Mouse (Mus musculus): ENCODE measurements around the gene Olfr1453. TPM values are rescaled to one million over a fixed set of nuclear protein-coding genes. Genes with fewer than 3 reads are reported as not detected.
"Not testable (repeated sequence)": the region's sequence is repeated elsewhere in the genome, so short reads cannot be mapped to it uniquely, and the experiment has no call there.

The Olfr1453 gene
- total RNA-seq (2021) (not detected), polyA plus RNA-seq (2012; rRNA removed) (not detected in 2 replicates)
- long read RNA-seq = 0 reads

DNA sequence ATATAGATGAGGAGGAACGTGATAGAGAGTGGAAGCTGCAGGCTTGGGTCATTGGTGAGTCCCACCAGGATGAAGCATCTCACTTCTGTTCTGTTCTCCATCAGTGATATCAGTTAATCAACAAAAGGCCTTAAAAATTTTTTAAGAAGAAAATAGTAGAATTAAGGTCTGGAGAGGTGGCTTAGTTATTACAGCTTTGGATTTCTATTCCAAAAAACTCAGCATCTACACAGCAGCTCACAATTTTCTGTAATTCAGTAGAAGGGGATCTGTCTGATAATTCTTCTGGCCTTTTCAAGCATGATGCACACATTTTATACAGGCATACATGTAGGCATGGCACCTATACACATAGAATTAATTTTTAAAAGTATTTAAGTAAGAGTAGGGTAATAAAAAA lies at the start of gene Olfr1453:
Gene Olfr1453, minus strand, starts transcription at position 101 of the 400 bp plus-strand sequence.
- WGBS = 41% methylated on average over 1 of the region's 1 CpGs
- no peaks in the 10 kb centered on the region for H3K4me1 ChIP-seq (ENCODE audit: control insufficient read depth, insufficient read depth, low read length)
- DNase-seq = no peak
- no peaks in the 10 kb centered on the region for H3K27me3 ChIP-seq (ENCODE audit: control insufficient read depth, insufficient read depth, low read length)
- H3K36me3 ChIP-seq (ENCODE audit: control insufficient read depth, insufficient read depth, low read length) = no peaks in the 10 kb centered on the region
- TF ChIP-seq EP300 (IDR thresholded peaks at IDR 0.05; ENCODE audit: insufficient read depth, low read depth, low read length) (no peak), CTCF (IDR thresholded peaks at IDR 0.05) (no peak), POLR2A (IDR thresholded peaks at IDR 0.05; ENCODE audit: insufficient read depth, low read depth, low read length) (no peak)
- H3K79me2 ChIP-seq (replicated peaks; ENCODE audit: control insufficient read depth, insufficient read depth, low read length) = no peaks in the 10 kb centered on the region
- H3K27ac ChIP-seq = no peak within 1 kb of the TSS
- H3K4me3 ChIP-seq = no peak within 1 kb of the TSS
- intact Hi-C loops (cut with DNase I) = no loop called here
- no peak within 1 kb of the TSS for H3K9ac ChIP-seq (ENCODE audit: low read depth, low read length)

DNA sequence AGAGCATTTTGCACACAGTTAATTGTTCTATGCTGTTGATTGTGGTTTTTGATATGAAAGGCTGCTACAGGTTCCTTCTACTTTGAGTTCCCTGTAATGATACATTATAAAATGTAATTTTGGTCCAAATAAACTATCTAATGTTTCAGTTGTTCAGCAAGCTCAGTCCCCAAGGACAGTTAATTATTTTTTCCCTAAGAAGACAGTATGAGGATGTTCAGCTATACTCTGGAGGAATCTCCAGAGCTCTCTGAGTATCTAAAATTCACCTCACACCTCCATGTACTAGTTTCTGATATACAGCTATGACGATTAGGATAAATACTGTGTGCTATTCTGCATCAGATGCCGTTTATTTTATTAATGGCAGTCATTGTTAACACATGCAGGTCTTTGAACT lies 32.2 kb upstream of the Olfr1453 start, which contains the start of gene Olfr1454:
Gene Olfr1454, plus strand, starts transcription at position 301 of the 400 bp plus-strand sequence.
- 43% methylated on average over 2 of the region's 2 CpGs for WGBS
- Histone ChIP-seq H3K36me3 (ENCODE audit: control insufficient read depth, insufficient read depth, low read length) (no peaks in the 10 kb centered on the region), H3K79me2 (replicated peaks; ENCODE audit: control insufficient read depth, insufficient read depth, low read length) (no peaks in the 10 kb centered on the region), H3K4me1 (ENCODE audit: control insufficient read depth, insufficient read depth, low read length) (no peaks in the 10 kb centered on the region), H3K4me3 (no peak within 1 kb of the TSS), H3K9ac (ENCODE audit: low read depth, low read length) (no peak within 1 kb of the TSS), H3K27ac (no peak within 1 kb of the TSS), H3K27me3 (ENCODE audit: control insufficient read depth, insufficient read depth, low read length) (no peaks in the 10 kb centered on the region)
- intact Hi-C loops (cut with DNase I) = no loop called here
- no peak for DNase-seq
- TF ChIP-seq CTCF (IDR thresholded peaks at IDR 0.05) (no peak), EP300 (IDR thresholded peaks at IDR 0.05; ENCODE audit: insufficient read depth, low read depth, low read length) (no peak), POLR2A (IDR thresholded peaks at IDR 0.05; ENCODE audit: insufficient read depth, low read depth, low read length) (no peak)

DNA sequence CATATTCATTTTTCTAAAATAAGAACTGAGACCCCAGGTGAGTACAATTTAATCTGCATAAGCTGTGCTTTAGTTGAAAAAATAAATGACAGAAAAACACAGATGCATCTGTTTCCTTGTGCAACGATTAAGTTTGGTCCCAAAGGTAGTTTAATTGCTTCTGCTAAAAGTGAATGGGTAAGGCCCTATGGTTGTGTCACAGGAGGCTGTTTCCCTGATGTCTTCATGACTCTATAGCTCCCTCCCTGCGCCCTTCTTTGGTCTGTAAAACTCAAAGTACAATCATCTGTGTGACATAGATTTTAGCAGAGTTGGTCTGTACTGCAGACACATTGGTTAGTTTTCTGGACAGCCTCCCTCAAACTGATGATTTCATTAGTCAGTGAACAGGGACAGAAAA lies 33.4 kb downstream of the Olfr1453 start, which contains the start of gene Olfr1451:
Gene Olfr1451, plus strand, starts transcription at position 301 of the 400 bp plus-strand sequence.
- Histone ChIP-seq H3K27ac (no peak within 1 kb of the TSS), H3K79me2 (replicated peaks; ENCODE audit: control insufficient read depth, insufficient read depth, low read length) (no peaks in the 10 kb centered on the region), H3K4me3 (no peak within 1 kb of the TSS), H3K4me1 (ENCODE audit: control insufficient read depth, insufficient read depth, low read length) (no peaks in the 10 kb centered on the region), H3K9ac (ENCODE audit: low read depth, low read length) (no peak within 1 kb of the TSS), H3K36me3 (ENCODE audit: control insufficient read depth, insufficient read depth, low read length) (no peaks in the 10 kb centered on the region), H3K27me3 (ENCODE audit: control insufficient read depth, insufficient read depth, low read length) (no peaks in the 10 kb centered on the region)
- DNase-seq = no peak
- WGBS = 50% methylated on average over 2 of the region's 2 CpGs
- intact Hi-C loops (cut with DNase I) = no loop called here
- TF ChIP-seq POLR2A (IDR thresholded peaks at IDR 0.05; ENCODE audit: insufficient read depth, low read depth, low read length) (no peak), EP300 (IDR thresholded peaks at IDR 0.05; ENCODE audit: insufficient read depth, low read depth, low read length) (no peak), CTCF (IDR thresholded peaks at IDR 0.05) (no peak)

DNA sequence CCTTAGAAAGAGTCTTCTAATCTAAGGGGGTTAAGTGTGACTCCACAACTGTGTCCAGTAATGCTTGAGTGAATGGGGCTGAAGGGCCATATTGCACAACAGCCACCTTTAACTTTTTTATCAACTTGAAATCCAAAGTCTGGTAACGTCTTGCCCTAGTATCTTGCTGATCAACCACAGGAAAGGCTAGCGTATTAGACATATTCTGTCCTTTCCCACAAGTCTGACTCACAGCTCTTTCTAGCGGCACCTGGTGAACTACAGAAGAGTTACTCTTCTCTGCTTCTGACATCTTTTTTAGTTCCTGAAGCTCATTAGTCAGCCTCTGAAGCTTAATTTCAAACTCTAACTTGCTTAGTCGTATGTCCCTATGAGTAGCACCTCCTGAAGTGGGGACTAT lies 35.8 kb downstream of the Olfr1453 start:
- WGBS = 88% methylated on average over 4 of the region's 4 CpGs
- H3K27ac ChIP-seq; DNase-seq; H3K9ac ChIP-seq (ENCODE audit: low read depth, low read length); intact Hi-C loops (cut with DNase I); H3K27me3 ChIP-seq (ENCODE audit: control insufficient read depth, insufficient read depth, low read length); H3K36me3 ChIP-seq (ENCODE audit: control insufficient read depth, insufficient read depth, low read length); H3K4me3 ChIP-seq; H3K79me2 ChIP-seq (replicated peaks; ENCODE audit: control insufficient read depth, insufficient read depth, low read length); H3K4me1 ChIP-seq (ENCODE audit: control insufficient read depth, insufficient read depth, low read length): not testable (repeated sequence)

Other genes starting within 250 kb of the Olfr1453 start
- 10 to 100 TPM; 71.9 to 84.5 TPM for gene Zfp91, start 232.2 kb downstream of the Olfr1453 start, total RNA-seq (2021)
- 17.4 and 36.6 TPM in 2 replicates for gene Zfp91, start 232.2 kb downstream of the Olfr1453 start, polyA plus RNA-seq (2012; rRNA removed)
- under 1 TPM; 0.91 to 0.97 TPM for gene Lpxn, start 232.1 kb downstream of the Olfr1453 start, total RNA-seq (2021)
- gene Lpxn, start 232.1 kb downstream of the Olfr1453 start, polyA plus RNA-seq (2012; rRNA removed) = 1.1 and 1.3 TPM in 2 replicates
- gene Gm5244, start 181.6 kb downstream of the Olfr1453 start, total RNA-seq (2021) = not detected
- 0.35 TPM in 1 of 2 replicates, not detected in the other for gene Gm5244, start 181.6 kb downstream of the Olfr1453 start, polyA plus RNA-seq (2012; rRNA removed)
- gene Olfr1444, start 171.0 kb downstream of the Olfr1453 start, total RNA-seq (2021) = not detected
- gene Olfr1444, start 171.0 kb downstream of the Olfr1453 start, polyA plus RNA-seq (2012; rRNA removed) = not detected in 2 replicates
- not detected for gene Olfr1445, start 144.5 kb downstream of the Olfr1453 start, total RNA-seq (2021)
- not detected in 2 replicates for gene Olfr1445, start 144.5 kb downstream of the Olfr1453 start, polyA plus RNA-seq (2012; rRNA removed)
- not detected for gene Olfr1446, start 134.8 kb downstream of the Olfr1453 start, total RNA-seq (2021)
- not detected in 2 replicates for gene Olfr1446, start 134.8 kb downstream of the Olfr1453 start, polyA plus RNA-seq (2012; rRNA removed)
- gene Olfr1447, start 124.6 kb downstream of the Olfr1453 start, total RNA-seq (2021) = not detected
- gene Olfr1447, start 124.6 kb downstream of the Olfr1453 start, polyA plus RNA-seq (2012; rRNA removed) = not detected in 2 replicates
- not detected for gene Olfr1448, start 103.9 kb downstream of the Olfr1453 start, total RNA-seq (2021)
- gene Olfr1448, start 103.9 kb downstream of the Olfr1453 start, polyA plus RNA-seq (2012; rRNA removed) = not detected in 2 replicates
- not detected for gene Olfr1449, start 97.5 kb downstream of the Olfr1453 start, total RNA-seq (2021)
- gene Olfr1449, start 97.5 kb downstream of the Olfr1453 start, polyA plus RNA-seq (2012; rRNA removed) = not detected in 2 replicates
- not detected for gene Olfr1450, start 78.1 kb downstream of the Olfr1453 start, total RNA-seq (2021)
- gene Olfr1450, start 78.1 kb downstream of the Olfr1453 start, polyA plus RNA-seq (2012; rRNA removed) = not detected in 2 replicates
- not detected for gene Olfr1451, start 33.3 kb downstream of the Olfr1453 start, total RNA-seq (2021)
- gene Olfr1451, start 33.3 kb downstream of the Olfr1453 start, polyA plus RNA-seq (2012; rRNA removed) = not detected in 2 replicates
- not detected for gene Olfr1454, start 32.3 kb upstream of the Olfr1453 start, total RNA-seq (2021)
- not detected in 2 replicates for gene Olfr1454, start 32.3 kb upstream of the Olfr1453 start, polyA plus RNA-seq (2012; rRNA removed)
- not detected for gene Olfr1457, start 69.6 kb upstream of the Olfr1453 start, total RNA-seq (2021)
- gene Olfr1457, start 69.6 kb upstream of the Olfr1453 start, polyA plus RNA-seq (2012; rRNA removed) = not detected in 2 replicates
- not detected for gene Olfr1458, start 78.4 kb upstream of the Olfr1453 start, total RNA-seq (2021)
- gene Olfr1458, start 78.4 kb upstream of the Olfr1453 start, polyA plus RNA-seq (2012; rRNA removed) = not detected in 2 replicates
- not detected for gene Olfr1459, start 121.2 kb upstream of the Olfr1453 start, total RNA-seq (2021)
- gene Olfr1459, start 121.2 kb upstream of the Olfr1453 start, polyA plus RNA-seq (2012; rRNA removed) = not detected in 2 replicates
- not detected for gene Olfr1461, start 134.7 kb upstream of the Olfr1453 start, total RNA-seq (2021)
- gene Olfr1461, start 134.7 kb upstream of the Olfr1453 start, polyA plus RNA-seq (2012; rRNA removed) = not detected in 2 replicates
- not detected for gene Olfr1462, start 157.4 kb upstream of the Olfr1453 start, total RNA-seq (2021)
- gene Olfr1462, start 157.4 kb upstream of the Olfr1453 start, polyA plus RNA-seq (2012; rRNA removed) = not detected in 2 replicates
- not detected for gene Olfr1463, start 203.0 kb upstream of the Olfr1453 start, total RNA-seq (2021)
- gene Olfr1463, start 203.0 kb upstream of the Olfr1453 start, polyA plus RNA-seq (2012; rRNA removed) = not detected in 2 replicates

Measured in heart, adult 2 months (tissue).